Mouse (Mus musculus) bone marrow macrophage, adult 2 months (primary cell): ENCODE results near the gene Sapcd1.

Source experiments
- CTCF ChIP-seq: IDR thresholded peaks from 2 replicates; pipeline ENCODE4 v1.5.1; 2012; ENCODE audit warnings: low read depth, mild to moderate bottlenecking, low read length, moderate library complexity
- POLR2A ChIP-seq: IDR thresholded peaks from 2 replicates; pipeline ENCODE4 v1.6.1; 2012; ENCODE audit warnings: mild to moderate bottlenecking, low read depth, low read length, borderline replicate concordance

- TF ChIP-seq CTCF: no peak
- no peak for TF ChIP-seq POLR2A
Observed at GRCm38 (mm10) chr17:35016791-35017705, 10.8 kb downstream of the Sapcd1 start.
